Mouse (Mus musculus): ENCODE measurements around the gene Gatad2a.

Gatad2a gene

GRCm38 (mm10) chr8:69936050-69936794 lies 60.0 kb downstream of the Gatad2a start:
- peak; percentile 82 for DNase-seq (ENCODE audit: inconsistent ontology term)

- no peak for DNase-seq (ENCODE audit: inconsistent ontology term)
These were observed 60.8 kb downstream of the Gatad2a start for GRCm38 (mm10) chr8:69935431-69935830.

GRCm38 (mm10) chr8:69934582-69934981 lies 61.6 kb downstream of the Gatad2a start:
- DNase-seq (ENCODE audit: inconsistent ontology term), result no peak

- DNase-seq (ENCODE audit: inconsistent ontology term), result no peak
These were observed 62.4 kb downstream of the Gatad2a start for GRCm38 (mm10) chr8:69933811-69934210.

GRCm38 (mm10) chr8:69926901-69927300 lies 69.3 kb downstream of the Gatad2a start:
- no peak for DNase-seq (ENCODE audit: inconsistent ontology term)

- no peak for DNase-seq (ENCODE audit: inconsistent ontology term)
These were observed 72.2 kb downstream of the Gatad2a start for GRCm38 (mm10) chr8:69923986-69924385.

GRCm38 (mm10) chr8:69921141-69921540 lies 75.0 kb downstream of the Gatad2a start:
- no peak for DNase-seq (ENCODE audit: inconsistent ontology term)

- DNase-seq (ENCODE audit: inconsistent ontology term), result peak; percentile 73
These were observed 76.1 kb downstream of the Gatad2a start for GRCm38 (mm10) chr8:69919876-69920662.

- peak; percentile 74 for DNase-seq (ENCODE audit: inconsistent ontology term)
These were observed 77.2 kb downstream of the Gatad2a start for GRCm38 (mm10) chr8:69919010-69919409.

- DNase-seq (ENCODE audit: inconsistent ontology term), result no peak
These were observed 77.7 kb downstream of the Gatad2a start for GRCm38 (mm10) chr8:69918506-69918905.

GRCm38 (mm10) chr8:69915748-69916147 lies 80.4 kb downstream of the Gatad2a start:
- DNase-seq (ENCODE audit: inconsistent ontology term), result peak; percentile 75

- no peak for DNase-seq (ENCODE audit: inconsistent ontology term)
These were observed 81.7 kb downstream of the Gatad2a start for GRCm38 (mm10) chr8:69914526-69914925.

- DNase-seq (ENCODE audit: inconsistent ontology term), result no peak
These were observed 83.6 kb downstream of the Gatad2a start for GRCm38 (mm10) chr8:69912478-69913074.

GRCm38 (mm10) chr8:69911917-69912316 lies 84.3 kb downstream of the Gatad2a start:
- DNase-seq (ENCODE audit: inconsistent ontology term), result no peak

- DNase-seq (ENCODE audit: inconsistent ontology term), result no peak
These were observed 89.1 kb downstream of the Gatad2a start for GRCm38 (mm10) chr8:69907106-69907505.

- DNase-seq (ENCODE audit: inconsistent ontology term), result no peak
These were observed 89.9 kb downstream of the Gatad2a start for GRCm38 (mm10) chr8:69906260-69906659.

- no peak for DNase-seq (ENCODE audit: inconsistent ontology term)
These were observed 92.1 kb downstream of the Gatad2a start for GRCm38 (mm10) chr8:69904096-69904495.

- DNase-seq (ENCODE audit: inconsistent ontology term), result peak; percentile 99
These were observed 93.1 kb downstream of the Gatad2a start for GRCm38 (mm10) chr8:69903063-69903542.

- DNase-seq (ENCODE audit: inconsistent ontology term), result peak; percentile 22
These were observed 93.8 kb downstream of the Gatad2a start, which contains the start of the genes Tssk6, Ndufa13 and Yjefn3 for GRCm38 (mm10) chr8:69902163-69903062. TSS of gene Tssk6 (plus strand) at chr8:69902184. TSS of gene Ndufa13 (minus strand) at chr8:69902558. TSS of gene Yjefn3 (minus strand) at chr8:69902712.

GRCm38 (mm10) chr8:69901484-69902162 lies 94.6 kb downstream of the Gatad2a start:
- DNase-seq (ENCODE audit: inconsistent ontology term), result peak; percentile 94

All from Muller cell, postnatal 12 days (primary cell).